Mouse (Mus musculus): ENCODE data around the gene Fam107a. TPM values are rescaled to one million over a fixed set of nuclear protein-coding genes. Genes with fewer than 3 reads are reported as not detected.
"Not testable (repeated sequence)": the region's sequence is repeated elsewhere in the genome, so short reads cannot be mapped to it uniquely, and the experiment has no call there.

Fam107a gene
- total RNA-seq, 2 experiments from 2014 or later: 1.7 to 2.1 TPM

DNA sequence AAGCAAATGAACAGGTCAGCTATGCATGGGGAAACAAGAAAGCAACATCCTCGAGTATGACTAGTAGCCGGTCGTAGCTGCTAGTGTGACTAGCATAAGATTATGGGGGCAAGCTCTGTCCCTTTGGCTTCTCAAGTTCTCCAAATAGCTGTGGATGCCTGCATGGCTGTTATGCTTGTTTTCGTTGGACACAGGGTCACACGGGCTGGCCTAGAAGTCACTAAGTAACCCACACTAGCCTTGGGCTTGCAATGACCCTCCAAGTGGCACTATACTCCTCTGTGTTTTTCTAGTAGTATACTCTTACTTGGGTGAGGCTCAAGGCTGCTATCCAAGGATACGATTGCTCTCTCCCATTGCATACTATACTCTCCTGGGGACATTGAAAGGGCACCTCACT is 2.7 kb downstream of the Fam107a start:
- no peak for DNase-seq

DNA sequence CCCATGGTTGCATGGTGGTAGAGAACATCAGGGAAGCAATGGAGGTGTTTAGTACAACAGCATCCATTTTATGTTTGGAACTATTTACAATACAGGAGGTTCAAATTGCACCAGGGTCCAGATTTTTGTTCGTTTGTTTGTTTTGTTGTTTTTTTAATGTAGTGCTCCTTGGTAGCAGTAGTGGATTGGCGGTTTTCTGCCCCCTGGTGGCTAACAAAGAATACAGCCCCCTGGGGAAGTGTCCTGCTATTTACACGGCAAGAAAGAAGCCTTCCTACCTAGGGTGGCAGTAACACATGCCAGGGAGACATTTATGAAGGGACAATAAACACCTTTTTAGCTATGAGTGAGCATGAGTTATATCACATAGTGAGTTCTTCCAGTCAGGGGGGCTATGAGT is 3.3 kb downstream of the Fam107a start:
- DNase-seq: peak; percentile 37

GRCm38 (mm10) chr14:8313877-8314276 is 3.9 kb downstream of the Fam107a start:
- no peak for DNase-seq

DNA sequence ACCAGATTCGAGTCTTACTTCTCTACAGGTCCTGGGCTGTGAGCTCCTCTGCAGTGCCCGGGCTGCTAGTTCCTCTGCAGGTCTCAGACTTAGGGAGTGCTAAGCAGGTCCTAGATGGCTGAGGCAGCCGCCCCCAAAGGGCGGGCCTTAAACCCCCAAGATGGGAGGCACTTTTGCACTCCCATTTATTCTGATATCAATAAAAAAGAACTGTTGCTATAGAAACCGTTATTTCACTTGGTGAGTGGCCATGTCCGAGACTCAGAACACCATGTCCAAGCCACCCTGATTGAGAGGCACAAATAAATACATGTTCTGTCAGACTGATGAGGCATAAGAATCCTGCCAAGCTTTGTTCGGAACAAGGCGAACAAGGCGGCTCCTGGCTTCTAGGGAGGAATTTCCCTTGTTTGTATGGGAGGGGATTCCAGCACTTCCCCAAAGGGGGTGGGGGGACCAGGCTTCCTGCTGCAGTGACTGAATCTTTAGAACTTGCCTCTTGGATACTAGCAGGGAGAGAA is 8.1 kb downstream of the Fam107a start:
- DNase-seq: peak; percentile 42

DNA sequence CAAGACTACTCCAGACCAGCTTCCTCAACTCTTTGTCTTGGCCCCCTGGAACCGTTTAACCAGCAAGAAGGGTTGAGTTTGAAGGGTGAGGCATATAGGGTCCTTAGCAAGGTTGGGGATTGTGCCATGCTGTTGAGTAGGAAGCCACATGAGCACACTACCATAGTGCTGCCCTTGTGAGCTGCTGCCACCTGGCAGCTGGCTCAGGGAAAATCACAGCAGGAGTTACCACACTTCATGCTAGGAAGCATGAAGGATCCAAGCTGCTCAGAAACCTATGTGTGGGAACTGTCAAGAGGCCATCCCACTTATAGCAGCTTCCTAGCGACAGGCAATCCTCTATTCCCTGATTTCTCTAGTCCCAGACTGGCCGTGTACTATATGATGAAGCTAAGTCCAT is 9.2 kb downstream of the Fam107a start:
- no peak for DNase-seq

GRCm38 (mm10) chr14:8306884-8307283 is 10.9 kb downstream of the Fam107a start:
- no peak for DNase-seq

GRCm38 (mm10) chr14:8305014-8305413 is 12.8 kb downstream of the Fam107a start:
- no peak for DNase-seq

GRCm38 (mm10) chr14:8304082-8304481 is 13.7 kb downstream of the Fam107a start:
- DNase-seq: no peak

DNA sequence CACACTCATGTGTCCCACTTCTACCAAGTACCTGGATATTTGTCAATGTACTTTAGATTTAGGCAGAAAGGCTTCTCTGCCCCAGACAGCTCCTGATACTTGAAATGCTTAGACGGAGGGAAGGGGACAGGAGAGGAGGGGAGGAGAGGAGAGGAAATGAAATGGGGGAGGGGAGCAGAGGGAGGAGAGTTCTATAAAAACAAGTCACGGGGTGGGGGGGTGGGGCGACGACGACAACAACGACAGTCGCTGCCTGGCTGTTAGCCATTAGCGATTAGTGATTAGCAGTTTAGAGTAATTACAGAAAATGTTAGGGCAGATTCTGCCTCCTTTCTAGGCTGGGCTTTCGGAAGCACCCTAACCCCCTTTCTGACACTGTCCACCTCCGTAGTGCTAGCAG is 15.1 kb downstream of the Fam107a start:
- DNase-seq: no peak

GRCm38 (mm10) chr14:8300281-8300680 is 17.5 kb downstream of the Fam107a start:
- DNase-seq: peak; percentile 77

- peak; percentile 28 for DNase-seq
Observed at GRCm38 (mm10) chr14:8297889-8298293, 19.9 kb downstream of the Fam107a start.

DNA sequence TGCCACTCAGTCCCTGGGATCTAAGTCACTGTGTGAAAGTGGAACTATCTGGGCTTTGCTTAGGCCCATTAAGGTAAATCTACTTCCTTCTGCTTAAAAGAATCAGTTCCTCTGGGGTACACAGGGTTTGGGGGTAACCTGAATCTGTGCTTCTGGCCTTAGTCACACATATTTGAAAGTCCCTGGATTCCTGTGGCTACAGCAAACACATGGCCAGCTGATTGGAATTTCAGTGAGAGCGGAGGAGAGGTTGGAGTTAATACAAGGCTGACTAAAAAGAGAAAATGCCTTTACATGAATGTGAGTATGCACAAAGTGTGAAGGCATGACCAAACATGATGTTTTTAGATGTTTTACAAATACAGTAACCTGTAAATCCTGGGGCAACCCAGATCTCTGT is 23.6 kb downstream of the Fam107a start:
- DNase-seq: no peak

DNA sequence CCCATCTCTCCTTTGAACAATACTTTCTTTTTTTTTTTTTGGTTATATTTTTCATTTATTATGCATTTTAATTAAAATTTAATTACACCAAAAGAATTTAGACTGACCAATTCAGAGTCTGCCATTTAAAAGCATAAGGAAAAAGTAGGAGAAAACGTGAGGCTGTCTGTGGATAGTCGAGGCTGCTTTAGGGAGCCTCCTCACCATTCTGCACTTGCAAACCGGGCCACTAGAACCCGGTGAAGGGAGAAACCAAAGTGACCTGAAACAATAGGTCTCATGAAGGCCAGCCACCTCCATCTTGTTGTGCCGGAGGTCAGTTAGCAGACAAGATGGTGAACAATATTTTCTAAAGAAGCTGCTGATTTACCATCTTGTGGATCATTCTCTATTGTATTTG is 31.2 kb downstream of the Fam107a start:
- peak; percentile 32 for DNase-seq

- DNase-seq: no peak
Observed at GRCm38 (mm10) chr14:8283784-8284183, 34.0 kb downstream of the Fam107a start.

GRCm38 (mm10) chr14:8271281-8271680 is 46.5 kb downstream of the Fam107a start:
- DNase-seq: not testable (repeated sequence)

DNA sequence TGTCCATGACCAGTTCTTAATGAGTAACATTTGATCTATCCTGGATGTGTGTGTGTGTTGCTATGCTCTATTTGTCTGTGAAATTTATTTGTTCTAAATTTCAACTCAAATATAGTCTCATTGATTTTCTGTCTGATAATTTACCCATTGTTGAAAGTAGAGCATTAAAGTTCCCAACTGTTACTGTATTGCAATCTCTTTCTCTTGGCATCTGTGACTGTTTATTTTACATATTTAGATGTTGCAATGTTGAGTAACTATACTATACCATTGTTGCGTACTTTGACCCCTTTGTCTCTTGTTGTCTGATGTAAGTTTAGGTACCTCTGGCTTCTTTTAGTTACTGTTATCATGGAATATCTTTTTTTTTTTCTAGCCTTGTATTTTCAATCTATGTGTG is 53.4 kb downstream of the Fam107a start:
- DNase-seq: no peak

GRCm38 (mm10) chr14:8262242-8262641 is 55.6 kb downstream of the Fam107a start:
- DNase-seq: no peak

DNA sequence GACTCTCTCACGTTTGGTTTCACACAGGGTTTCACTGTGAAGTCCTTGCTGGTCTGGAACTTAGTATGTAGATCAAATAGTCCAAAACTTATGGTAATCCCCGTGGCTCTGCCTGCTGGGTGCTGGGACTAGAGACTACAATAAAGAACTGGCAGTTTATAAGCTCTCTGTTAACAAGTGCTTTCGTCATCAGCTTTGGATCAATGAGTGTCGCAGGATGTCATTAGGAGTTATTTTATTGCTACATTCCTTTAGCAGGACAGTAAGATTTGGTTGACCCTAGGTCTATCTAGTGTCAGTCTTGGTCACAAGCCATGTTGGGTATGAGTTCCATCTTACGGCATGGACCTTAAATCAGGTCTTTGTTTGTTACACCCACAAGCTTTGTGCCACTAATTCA is 57.6 kb downstream of the Fam107a start:
- no peak for DNase-seq

DNA sequence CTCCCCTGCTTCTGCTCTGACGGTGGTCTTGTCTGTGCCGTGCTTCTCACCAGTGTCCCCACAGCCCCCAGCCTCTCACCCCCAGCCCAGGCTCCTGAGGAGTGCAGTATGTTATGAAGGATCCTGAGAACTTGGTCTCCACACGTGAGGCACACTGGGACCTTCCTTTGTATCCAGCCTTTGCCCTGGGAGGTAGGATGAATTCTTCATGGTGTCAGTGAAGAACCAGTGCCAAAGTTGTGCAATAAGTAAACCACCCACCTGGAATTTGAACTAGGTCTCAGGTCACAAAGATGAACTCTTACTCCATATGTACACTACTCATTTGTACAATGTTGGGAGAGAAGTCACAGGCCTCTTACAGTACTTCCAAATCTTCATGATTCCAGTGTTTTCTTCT is 58.7 kb downstream of the Fam107a start, which contains the start of gene Acox2:
TSS of gene Acox2 (minus strand) at position 188 of the 400 bp plus-strand sequence.
- no peak for DNase-seq

DNA sequence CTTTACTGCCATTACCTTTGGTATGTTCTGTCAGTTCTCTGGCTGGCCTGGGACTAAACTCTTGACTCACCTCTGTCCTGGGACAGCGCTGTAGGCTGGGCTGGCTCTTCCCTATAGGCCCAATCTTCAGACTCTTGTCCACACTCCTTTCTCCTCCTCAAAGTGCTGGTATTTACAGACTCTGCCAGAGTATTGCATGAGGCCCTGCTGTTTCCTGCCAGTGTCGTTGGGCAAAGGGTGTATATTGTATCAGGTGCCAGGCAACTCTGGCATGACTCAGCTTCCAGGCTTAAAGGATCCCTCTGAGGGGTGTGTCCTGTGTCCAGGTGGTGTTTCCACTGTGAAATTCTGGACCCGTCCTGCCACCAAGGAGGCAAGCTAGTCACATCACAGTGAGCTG is 59.1 kb downstream of the Fam107a start:
- DNase-seq: no peak

DNA sequence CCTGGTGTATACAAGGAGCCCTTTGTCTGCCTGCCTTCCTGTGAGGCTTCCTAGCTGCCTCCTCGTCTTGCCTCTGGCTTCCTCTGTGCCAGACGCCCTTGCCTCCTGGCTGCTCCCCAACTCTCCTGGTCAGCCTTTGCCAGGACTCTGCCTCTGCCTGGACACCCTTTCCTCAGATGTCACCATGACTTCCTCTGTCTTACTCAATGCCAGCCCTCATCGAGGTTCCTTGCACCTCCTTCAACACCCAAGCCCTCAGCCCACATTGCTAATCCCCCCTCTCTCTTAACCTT is 59.5 kb downstream of the Fam107a start:
- DNase-seq: no peak

DNA sequence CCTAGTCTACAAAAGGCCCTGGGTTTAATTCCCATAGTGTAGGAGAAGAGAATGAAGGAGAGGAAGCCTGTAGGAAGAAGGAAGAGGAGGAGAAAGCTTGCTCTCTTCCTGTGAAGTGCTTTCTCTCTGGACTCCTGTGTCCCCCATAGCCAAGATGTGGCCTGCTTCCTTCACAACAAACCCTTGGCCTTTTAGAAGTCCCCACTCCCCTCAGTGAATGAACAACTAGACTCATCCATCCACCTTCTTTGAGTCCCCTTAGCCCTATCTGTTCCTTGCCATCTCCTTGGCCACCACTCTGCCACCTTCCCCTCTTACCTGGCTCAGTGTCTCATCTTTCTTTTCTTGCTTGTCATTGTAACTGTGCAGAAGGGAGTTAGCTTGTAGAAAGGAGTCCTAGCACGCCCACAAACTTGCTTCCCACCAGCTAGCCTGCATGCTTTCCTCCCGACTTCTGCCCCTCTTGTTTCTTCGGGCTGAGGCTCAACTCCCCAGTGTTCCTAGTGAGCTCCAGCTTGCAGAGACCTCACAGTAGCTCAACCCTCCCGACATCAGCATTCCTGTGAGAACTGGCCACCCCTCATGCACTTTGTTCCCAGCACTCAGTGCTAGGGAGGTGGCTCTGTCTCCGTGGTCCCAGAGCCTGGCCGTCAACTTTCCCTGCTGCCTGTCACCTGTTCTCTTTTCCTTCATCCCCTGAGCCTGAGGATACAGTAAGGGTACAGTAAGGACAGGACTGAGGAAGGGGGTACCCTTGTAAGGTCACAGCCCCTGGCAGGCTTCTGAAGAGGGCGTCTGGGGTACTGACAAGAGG is 60.1 kb downstream of the Fam107a start:
- DNase-seq: no peak

DNA sequence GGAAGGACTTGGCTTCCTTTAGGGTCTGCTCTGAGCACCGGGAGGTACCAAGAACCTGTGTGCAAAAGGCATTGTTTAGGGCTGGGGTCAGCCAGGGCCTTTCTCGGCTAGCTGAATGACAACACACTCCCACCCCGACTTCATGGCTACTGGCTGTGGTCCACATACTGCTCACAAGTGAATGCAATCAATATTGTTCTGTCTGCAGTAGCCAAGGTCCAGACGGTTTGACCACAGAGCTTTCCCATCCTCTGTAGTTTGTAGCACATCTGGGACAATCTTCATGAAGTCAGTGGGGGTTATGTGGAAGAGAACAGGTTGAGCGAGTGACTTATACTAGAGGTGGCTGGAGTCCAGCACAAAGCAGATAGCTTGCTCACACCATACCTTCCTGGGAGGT is 60.9 kb downstream of the Fam107a start:
- no peak for DNase-seq

GRCm38 (mm10) chr14:8256072-8256471 is 61.8 kb downstream of the Fam107a start:
- no peak for DNase-seq
